Mouse (Mus musculus): ENCODE measurements around the gene Myl7.

Gene Myl7

GRCm38 (mm10) chr11:5861678-5862393 is 36.7 kb downstream of the Myl7 start, which contains the start of gene Aebp1:
Gene Aebp1 (plus strand): TSS chr11:5861947.
- DNase-seq, result no peak

GRCm38 (mm10) chr11:5860639-5861038 is 37.9 kb downstream of the Myl7 start:
- DNase-seq, result no peak

DNA sequence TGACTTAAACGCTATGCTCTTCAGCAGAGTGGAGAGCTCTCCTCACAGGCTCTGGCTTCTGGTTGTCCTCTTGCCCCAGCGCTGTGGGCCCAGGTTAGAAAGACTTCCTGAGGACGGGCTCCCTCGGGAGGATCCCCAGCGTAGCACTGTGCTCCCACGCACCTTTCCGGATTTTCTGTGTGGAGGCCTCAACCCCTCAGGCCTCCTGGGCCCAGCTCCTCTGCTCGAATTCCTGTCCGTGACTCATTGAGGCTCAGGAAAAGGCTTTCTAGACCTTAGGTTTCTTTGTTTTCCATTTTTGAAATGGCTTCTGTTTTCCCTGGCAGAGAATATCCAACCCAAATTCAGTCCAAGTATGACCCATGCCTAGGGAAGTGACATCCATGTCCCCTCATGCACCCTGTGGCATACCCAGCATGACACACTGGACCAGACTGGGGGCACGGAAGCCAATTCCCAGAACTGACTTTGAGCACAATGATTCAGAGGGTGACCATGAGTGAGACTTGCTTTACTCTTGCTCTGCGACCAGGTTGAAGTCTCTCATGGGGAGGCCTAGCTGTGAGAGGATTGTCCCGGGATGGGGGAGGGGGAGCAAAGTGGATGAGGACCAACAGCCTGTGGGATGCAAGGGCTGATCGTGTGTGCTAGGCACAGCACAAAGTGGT is 38.6 kb downstream of the Myl7 start:
- no peak for DNase-seq

DNA sequence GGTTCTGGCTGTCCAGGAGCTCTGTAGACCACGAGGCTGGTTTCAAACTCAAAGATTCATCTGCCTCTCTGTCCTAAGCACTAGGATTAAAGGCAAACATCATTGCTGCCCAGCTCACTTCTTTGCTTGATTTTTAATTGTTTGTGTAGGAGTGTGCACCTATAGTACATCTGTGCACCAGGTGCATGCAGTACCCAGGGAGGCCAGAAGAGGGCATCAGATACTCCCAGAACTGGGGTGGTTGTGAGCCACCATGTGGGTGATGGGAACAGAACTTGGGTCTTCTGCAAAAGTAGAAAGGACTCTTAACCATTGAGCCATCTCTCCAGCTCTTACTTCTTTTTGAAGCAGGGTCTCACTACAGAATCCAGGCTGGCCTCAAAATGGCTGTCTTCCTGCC is 39.9 kb downstream of the Myl7 start:
- no peak for DNase-seq

DNA sequence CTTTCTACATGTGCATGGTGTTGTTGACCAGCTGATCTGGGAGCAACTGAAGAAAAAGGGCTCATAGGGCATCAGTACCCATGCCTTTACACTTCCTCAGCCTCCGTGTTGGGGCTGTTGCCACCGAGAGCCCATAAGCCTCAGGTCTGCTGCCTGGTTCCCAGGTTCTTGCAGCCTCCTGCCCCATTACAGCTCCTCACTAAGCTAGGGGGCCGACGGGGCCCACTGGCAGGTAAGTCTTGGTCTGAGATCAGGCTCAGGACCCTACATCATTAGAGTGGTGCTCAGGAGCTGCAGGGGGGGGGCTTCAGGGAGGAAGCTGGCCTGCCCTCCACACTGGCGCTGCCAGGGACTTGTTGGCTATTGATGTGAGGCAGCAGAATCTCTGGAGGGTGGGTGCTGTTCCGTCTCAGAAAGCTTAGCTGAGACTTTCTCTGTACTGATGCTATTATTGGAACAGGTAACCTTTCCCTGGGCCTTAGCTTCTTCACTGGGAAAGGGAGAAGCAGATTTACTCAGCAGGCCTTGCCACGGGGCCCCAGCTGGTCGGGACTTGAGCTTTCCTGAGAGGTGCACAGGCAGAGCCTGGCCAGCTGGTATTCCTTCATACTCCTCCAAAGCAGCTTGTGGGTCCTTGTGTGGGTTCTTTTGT is 42.0 kb downstream of the Myl7 start:
- no peak for DNase-seq

DNA sequence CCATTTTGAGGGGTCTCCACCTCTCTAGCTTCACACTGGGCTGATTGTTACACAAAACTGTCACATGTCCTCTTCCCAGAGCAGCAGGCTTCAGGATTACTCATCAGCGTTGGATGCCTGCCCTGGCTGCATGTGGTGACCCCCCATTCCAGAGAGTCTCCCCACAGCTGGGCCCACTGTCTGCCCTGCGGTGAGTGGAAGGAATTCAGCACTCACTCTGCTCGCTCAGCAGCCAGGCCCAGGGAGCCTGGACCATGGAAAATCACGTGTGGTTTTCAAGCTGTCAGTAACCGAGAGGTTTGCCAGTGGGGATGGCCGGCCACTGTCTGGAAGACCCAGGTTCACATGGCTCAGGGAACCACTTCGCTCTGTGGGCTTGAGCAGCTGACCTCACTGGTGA is 42.7 kb downstream of the Myl7 start:
- peak in 1 of 2 experiments; percentile 50 for DNase-seq

DNA sequence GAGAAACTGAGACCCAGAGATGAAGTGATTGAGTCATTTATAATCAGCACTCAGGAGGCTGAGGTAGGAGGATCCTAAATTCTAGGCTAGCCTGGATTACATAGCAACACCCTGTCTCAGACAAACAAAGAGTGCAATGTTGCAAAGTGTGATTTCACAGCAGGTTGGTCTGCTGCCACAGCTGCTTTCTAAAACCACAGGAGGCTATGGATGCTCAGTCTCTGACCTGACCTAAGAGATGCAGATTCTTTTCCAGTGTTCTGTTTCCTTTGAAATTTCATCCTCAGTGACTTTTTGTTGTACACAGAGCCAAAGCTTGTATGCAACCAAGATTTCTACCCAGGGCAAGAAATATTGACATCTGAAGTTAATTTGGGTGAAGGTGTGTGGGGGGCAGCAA is 43.1 kb downstream of the Myl7 start:
- no peak for DNase-seq

DNA sequence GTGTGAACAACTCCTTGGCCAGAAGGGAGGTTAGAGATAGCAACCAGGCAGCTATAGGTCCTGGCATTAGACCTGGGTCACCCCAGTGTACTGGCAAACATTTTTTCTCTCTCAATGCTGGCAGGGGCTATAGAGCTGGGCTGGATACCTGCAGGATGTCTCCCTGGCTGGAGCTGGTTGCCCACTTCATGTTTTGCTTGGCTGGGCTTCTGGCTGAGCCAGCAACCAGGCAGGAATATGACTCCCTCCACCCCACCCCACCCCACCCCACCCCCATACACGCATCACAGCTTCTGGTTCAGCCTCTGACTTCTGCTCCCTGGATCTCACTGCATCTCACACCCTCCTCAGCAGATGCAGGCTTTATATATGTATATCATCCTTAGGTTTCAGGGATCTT is 46.3 kb downstream of the Myl7 start:
- DNase-seq, result no peak

- no peak for DNase-seq
These were observed 47.4 kb downstream of the Myl7 start for GRCm38 (mm10) chr11:5851021-5851736.

GRCm38 (mm10) chr11:5850452-5850851 is 48.1 kb downstream of the Myl7 start:
- no peak for DNase-seq

DNA sequence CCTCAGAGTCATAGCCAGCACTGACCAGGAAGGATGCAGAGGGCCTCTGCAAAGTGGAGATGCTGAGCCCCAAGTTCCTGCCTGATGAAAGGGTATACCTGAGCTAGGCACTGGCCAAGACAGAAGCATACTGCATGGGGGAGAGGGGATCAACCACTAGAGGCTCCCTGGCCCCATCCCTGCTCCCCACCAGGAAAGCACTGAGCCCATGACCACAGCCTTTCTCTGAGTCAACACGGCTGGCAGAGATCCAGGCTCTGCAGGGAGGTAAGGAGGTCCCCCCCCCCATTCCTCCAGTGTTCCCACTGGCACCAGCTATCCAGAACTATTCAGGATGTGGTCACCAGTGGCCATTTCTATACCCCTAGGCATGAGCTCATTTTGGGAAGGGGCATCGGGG is 49.3 kb downstream of the Myl7 start:
- DNase-seq, result no peak

DNA sequence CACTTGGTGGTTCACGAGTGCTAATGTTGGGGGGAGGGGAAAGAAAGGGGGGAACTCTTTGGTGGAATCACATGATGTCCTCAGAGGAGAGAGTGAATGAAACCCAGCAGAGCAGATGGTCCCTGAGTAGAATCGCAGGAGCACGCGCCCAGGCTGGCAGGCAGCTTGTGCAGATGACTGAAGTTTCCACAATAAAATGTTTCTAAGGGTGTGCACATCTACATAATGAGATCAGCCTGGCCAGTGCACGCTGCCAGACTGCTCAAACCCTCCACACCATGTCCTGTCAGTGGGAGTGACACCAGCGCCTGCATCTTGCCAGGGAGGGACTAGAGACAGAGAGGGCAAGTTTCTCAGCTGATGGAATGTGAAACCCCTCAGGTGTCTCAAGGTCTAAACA is 49.8 kb downstream of the Myl7 start:
- no peak for DNase-seq

DNA sequence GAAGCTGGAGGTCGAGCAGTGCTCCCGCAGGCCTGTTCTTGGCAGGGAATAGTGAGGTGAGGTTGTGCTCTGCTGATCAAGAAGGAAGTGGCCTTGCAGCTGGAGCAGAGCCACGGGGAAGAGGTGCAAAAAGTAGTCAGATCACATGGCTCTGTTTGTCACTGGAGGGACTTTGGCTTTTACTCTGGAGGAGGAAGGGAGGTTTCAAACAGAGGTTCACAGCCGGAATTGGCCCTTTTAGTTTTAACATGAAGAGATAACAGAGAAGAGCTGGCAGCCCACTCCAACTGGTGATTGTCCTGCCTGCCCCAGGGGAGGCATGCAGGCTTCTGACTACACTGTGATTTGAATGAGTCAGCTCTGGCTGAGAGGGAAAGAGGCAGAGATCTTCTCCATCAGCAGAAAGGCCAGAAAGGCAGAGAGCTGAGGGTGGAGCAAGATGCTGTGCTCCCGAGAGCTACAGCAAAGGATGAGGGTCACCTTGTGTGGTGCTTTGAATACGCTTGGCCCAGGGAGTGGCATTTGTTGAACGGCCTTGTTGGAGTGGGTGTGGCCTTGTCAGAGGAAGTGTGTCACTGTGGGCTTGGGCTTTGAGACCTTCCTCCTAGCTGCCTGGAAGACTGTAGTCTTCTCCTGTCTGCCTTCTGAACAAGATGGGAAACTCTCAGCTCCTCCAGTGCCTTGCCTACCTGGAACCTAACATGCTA is 51.8 kb downstream of the Myl7 start:
- no peak for DNase-seq

All from cerebellum, postnatal 25 days (tissue).